Mouse (Mus musculus) kidney, adult 2 months (tissue): ENCODE measurements around the gene Pepd. TPM values are rescaled to one million over a fixed set of nuclear protein-coding genes. Genes with fewer than 3 reads are reported as not detected.

Experiments used
- DNase-seq: peaks from one replicate; pipeline ENCODE4 v3.0.0; 2021
- H3K27ac ChIP-seq: fragments of 200-500 bp; 2 replicates; pipeline ENCODE4 v1.5.1; 2012; ENCODE audit warnings: low read depth, low read length, control low read depth, inconsistent platforms; ENCODE audit not compliant: insufficient read depth
- H3K27me3 ChIP-seq: fragments of 200-500 bp; replicated peaks from 2 replicates; pipeline ENCODE4 v1.6.1; 2012; ENCODE audit warnings: mild to moderate bottlenecking, moderate library complexity, low read length, inconsistent platforms; ENCODE audit not compliant: control insufficient read depth, insufficient read depth
- H3K36me3 ChIP-seq: fragments of 200-500 bp; 2 replicates; pipeline ENCODE4 v1.6.1; 2012; ENCODE audit warnings: mild to moderate bottlenecking, moderate library complexity, low read length, inconsistent platforms; ENCODE audit not compliant: control insufficient read depth, insufficient read depth
- H3K4me1 ChIP-seq: fragments of 200-500 bp; 2 replicates; pipeline ENCODE4 v1.6.1; 2011; ENCODE audit warnings: low read length; ENCODE audit not compliant: control insufficient read depth, insufficient read depth
- H3K4me3 ChIP-seq: fragments of 200-500 bp; 2 replicates; pipeline ENCODE4 v1.5.1; 2011; ENCODE audit warnings: mild to moderate bottlenecking, low read depth, low read length, control low read depth; ENCODE audit not compliant: insufficient read depth
- CTCF ChIP-seq: fragments of 200-500 bp; conservative IDR thresholded peaks from 2 replicates; pipeline ENCODE4 v1.5.1; 2011; ENCODE audit warnings: low read depth, mild to moderate bottlenecking, control low read depth, low read length, moderate library complexity, mixed read lengths; ENCODE audit not compliant: insufficient read depth, insufficient read length
- POLR2A ChIP-seq: fragments of 200-500 bp; IDR thresholded peaks from one replicate; pipeline ENCODE4 v1.6.1; 2011; ENCODE audit warnings: low read depth, low read length, control low read depth
- WGBS: fragments of 180-500 bp; shearing (Covaris S2); methylation state at CpG from one replicate; pipeline ENCODE4 v1.1.7; 2018; 5-methylcytosine and 5-hydroxymethylcytosine counted together
- polyA plus RNA-seq: library from polyadenylated mRNA; depleted of rRNA; stranded (reverse); fragments of >200 nt; gene quantifications from 2 replicates; pipeline ENCODE4 v1.2.3, GENCODE M21; 2012; rRNA removed

The Pepd gene
- polyA plus RNA-seq, 1 experiment: 299 TPM

DNA sequence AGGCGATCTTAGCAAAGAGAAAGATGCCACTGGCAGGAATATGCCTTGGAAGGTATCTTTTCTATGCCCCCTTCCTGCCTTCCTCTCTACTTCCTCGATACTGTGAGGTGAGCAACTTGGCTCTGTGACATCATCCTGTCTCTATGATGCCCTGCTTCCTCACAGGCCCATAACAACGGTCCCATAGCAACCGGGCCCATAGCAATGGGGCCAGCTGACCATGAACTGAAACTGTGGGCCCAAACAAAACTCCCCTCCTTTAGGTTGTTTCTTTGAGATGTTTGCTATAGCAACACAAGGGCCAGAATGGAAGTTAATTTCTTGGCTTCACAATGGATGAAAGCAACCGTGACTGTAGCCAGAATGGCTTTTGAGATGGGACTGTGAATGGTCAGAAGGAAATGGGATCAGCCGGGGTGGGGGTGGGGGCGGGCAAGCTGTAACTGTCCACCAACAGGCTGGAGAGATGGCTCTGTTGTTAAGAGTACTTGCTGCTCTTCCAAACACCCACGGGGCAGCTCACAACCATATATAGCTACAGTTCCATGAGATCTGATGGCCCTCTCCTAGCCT lies 154.5 kb downstream of the Pepd start:
- no peak overlapping the region for H3K27ac ChIP-seq
- no peaks in the 10 kb centered on the region for H3K27me3 ChIP-seq
- no peaks in the 10 kb centered on the region for H3K4me1 ChIP-seq
- H3K4me3 ChIP-seq: no peak overlapping the region
- TF ChIP-seq CTCF: no peak
- no peak for TF ChIP-seq POLR2A
- no peaks in the 10 kb centered on the region for H3K36me3 ChIP-seq
- DNase-seq: no peak
- 79% methylated on average over 8 of the region's 8 CpGs for WGBS

DNA sequence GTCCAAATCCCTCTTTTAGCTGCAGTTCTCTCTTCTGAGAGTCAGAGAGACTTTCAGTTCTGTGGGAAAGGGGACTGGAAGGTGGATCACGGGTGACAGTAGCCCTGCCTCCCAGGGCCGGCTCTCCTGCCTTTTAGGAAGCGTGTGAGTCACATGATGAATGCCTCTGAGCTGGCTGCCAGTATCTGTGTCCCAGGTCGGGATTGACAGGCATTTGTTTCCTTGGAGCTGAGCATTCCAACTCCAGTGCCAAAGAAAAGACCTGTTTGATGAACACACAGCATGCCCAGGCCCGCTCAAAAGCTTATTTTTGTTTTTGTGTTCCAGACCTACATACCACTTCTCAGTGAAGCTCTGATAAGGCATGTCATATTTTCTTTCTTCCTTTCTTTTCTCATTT lies 164.5 kb downstream of the Pepd start:
- no peak overlapping the region for H3K4me3 ChIP-seq
- DNase-seq: peak; percentile 61
- H3K4me1 ChIP-seq: peaks cover 10% of the 10 kb centered on the region
- WGBS: 34% methylated on average over 5 of the region's 5 CpGs
- TF ChIP-seq CTCF (no peak), POLR2A (no peak)
- H3K27me3 ChIP-seq: no peaks in the 10 kb centered on the region
- no peak overlapping the region for H3K27ac ChIP-seq
- no peaks in the 10 kb centered on the region for H3K36me3 ChIP-seq

DNA sequence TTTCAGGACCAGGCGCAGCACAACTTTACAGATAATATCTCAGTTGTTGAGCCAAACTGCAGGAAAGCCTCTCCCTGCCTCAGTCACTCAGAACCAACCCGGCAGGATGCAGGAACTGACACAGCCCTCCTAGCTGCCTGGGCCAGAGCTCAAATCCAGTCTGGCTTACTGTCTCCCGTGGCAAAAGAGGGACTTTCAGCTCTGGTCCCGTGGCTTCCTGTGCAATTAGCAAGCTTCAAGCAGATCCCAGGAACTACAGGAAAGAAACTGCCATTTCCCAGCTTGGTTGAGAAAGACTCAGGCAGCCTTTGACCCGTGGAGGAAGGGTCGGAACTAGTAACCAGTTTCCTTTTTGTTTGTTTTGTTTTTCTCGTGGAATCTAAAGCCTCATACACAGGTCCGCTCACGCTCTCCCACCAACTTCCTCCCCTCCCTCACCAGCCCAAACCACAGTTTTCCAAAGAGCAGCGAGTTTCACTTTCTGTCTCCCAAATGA lies 168.7 kb downstream of the Pepd start:
- H3K36me3 ChIP-seq: no peaks in the 10 kb centered on the region
- peak; percentile 87 for DNase-seq
- 9% methylated on average over 10 of the region's 10 CpGs for whole genome bisulfite sequencing

DNA sequence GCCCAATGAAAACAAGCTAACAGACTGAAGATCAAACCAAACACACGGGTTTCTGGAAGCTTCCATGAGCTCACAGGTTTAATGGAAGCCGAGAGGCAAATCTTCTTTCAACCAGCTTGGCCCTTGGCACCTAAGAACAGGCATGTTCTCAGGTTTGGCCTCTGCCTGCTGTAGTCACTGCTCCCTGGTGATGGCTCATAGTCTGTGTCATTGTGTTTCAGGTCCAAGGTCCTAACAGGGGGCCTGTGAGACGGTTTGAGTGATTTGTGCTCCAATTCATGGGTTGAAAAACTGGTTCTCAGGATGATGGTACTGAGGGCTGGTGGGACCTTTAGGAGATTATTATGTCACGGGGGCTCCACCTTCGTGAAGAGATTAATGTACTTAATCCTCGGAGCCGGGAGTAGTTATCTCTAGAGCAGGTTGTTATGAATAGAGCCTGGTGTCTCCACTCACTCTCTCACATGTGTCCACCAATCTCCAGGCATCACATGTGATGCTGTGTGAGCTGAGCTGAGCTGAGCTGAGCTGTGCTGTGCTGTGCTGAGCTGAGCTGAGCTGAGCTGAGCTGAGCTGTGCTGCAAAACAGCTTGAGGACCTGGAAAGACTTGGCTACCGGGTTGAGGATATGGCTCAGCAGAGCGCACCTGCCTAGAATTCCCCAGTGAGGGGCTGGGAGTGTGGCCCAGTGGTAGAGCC lies 169.4 kb downstream of the Pepd start:
- no peaks in the 10 kb centered on the region for H3K36me3 ChIP-seq
- H3K4me3 ChIP-seq: no peak overlapping the region
- peak overlapping the region; percentile 81 for H3K27ac ChIP-seq
- TF ChIP-seq POLR2A (no peak), CTCF (no peak)
- H3K4me1 ChIP-seq: peaks cover 12% of the 10 kb centered on the region
- no peak for DNase-seq
- 80% methylated on average over 9 of the region's 9 CpGs for WGBS
- H3K27me3 ChIP-seq: no peaks in the 10 kb centered on the region

More for the DNA sequence above, 168.7 kb downstream of the Pepd start:
- Histone ChIP-seq H3K27me3 (no peaks in the 10 kb centered on the region), H3K27ac (peak overlapping the region; percentile 81), H3K4me3 (peak overlapping the region; percentile 1; the same call in 1 of the 2 replicates), H3K4me1 (peaks cover 12% of the 10 kb centered on the region)
- 0 out of 2 replicates have a peak, but pooled peaks have one; percentile 10 for TF ChIP-seq CTCF
- TF ChIP-seq POLR2A: no peak

DNA sequence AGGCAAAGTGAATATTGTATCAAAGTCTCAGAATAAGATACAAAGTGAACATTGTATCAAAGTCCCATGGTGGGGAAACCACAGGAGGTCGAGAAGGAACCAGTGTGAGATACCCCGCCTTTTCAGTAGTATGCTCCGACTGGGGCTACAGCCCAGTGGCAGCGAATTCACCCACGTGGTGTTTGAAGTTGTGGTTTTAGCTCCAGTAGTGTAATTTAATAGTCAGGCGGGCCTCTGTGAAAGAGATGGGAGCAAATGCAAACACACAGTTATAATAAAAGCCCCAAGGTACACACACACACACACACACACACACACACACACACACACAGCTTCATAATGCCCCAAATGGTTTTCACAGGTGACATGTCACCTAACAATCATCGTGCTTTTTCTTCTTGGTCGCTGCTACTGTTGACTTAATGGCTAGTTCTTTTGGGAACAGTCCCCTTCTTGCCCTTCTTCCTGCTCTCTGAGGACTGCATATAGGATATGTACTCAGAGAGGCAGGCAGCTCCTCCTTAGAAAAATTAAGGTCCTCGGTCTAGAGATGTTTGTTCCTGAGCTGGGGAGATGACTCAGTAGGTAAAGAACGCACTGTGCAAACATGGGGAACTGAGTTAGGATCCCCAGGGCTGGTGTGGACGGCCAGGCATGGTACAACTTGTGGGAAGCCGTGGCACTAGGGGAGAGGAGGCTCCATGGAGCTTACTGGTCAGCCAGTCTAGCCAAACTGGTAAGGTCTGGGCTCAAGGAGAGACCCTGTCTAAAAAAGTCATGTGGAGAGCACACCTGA lies 172.6 kb downstream of the Pepd start:
- WGBS: 78% methylated on average over 12 of the region's 12 CpGs
- peaks cover 12% of the 10 kb centered on the region for H3K4me1 ChIP-seq
- TF ChIP-seq CTCF: no peak
- TF ChIP-seq POLR2A: no peak
- H3K36me3 ChIP-seq: no peaks in the 10 kb centered on the region
- no peaks in the 10 kb centered on the region for H3K27me3 ChIP-seq
- H3K4me3 ChIP-seq: no peak overlapping the region
- H3K27ac ChIP-seq: no peak overlapping the region
- DNase-seq: no peak

DNA sequence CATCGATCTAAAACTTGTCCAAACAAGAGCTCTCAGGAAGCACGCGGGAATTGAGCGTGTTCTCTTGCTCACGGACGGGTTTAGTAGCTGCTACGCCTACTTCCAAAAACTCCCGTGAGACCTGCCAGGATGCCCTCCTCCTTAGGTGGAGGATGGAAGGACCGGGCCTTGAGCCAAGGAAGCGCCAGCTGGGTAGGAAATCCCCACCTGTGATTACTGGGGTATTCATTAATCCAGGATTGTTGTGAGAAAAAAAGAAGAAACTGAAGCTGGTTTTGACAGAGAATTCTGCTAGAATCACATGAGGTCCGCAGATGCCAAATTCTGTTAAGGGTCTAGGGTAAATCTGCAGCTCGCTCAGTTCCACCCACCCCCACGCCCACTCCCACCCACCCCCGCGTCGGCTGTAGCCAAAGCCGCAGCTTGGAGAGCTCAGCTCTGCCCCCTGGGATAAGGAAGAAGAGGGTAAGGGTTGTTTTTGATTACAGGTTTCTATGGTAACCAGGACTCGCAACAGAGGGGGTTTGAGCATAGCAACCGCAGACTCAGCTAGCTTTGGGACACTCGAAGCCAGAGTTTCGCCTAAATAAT lies 174.2 kb downstream of the Pepd start:
- no peaks in the 10 kb centered on the region for H3K27me3 ChIP-seq
- WGBS: 1% methylated on average over 21 of the region's 21 CpGs
- peaks cover 4% of the 10 kb centered on the region for H3K4me1 ChIP-seq
- no peak overlapping the region for H3K27ac ChIP-seq
- peak overlapping the region; percentile 22 for H3K4me3 ChIP-seq
- DNase-seq: peak; percentile 75
- TF ChIP-seq POLR2A: no peak
- no peak; the same call in 1 of the 2 replicates for TF ChIP-seq CTCF
- H3K36me3 ChIP-seq: no peaks in the 10 kb centered on the region

DNA sequence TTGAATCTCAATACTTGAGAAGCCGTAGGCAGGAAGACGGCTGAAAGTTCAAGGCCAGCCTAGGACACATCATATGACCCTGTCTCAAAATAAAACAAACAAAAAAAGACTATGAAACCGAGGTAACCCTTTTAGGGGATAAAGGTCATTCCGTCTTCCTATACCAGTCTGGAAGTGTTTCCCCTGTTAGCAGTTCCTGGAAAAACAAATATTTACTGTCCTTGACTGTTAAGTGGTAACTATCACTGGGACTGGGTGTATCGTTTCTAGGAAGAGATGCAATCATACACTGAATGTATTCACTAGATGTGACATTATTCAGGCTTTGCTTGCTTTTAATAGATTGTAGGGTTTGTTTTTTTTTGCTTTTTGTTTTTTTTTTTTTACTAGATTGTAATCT lies 178.4 kb downstream of the Pepd start:
- no peak overlapping the region for H3K4me3 ChIP-seq
- TF ChIP-seq CTCF: no peak
- TF ChIP-seq POLR2A: no peak
- no peaks in the 10 kb centered on the region for H3K27me3 ChIP-seq
- DNase-seq: no peak
- no peaks in the 10 kb centered on the region; the same call in 1 of the 2 replicates for H3K4me1 ChIP-seq
- 65% methylated on average over 5 of the region's 5 CpGs for WGBS
- H3K36me3 ChIP-seq: no peaks in the 10 kb centered on the region
- no peak overlapping the region for H3K27ac ChIP-seq

Other genes starting within 250 kb of the Pepd start
- gene Chst8, start 99.7 kb upstream of the Pepd start, polyA plus RNA-seq: 8.3 and 10.2 TPM in 2 replicates
- 8.3 and 10.0 TPM in 2 replicates for gene Cebpg, start 144.2 kb downstream of the Pepd start, polyA plus RNA-seq
- 41.6 and 55.2 TPM in 2 replicates for gene Cebpa, start 206.9 kb downstream of the Pepd start, polyA plus RNA-seq